Mouse (Mus musculus) frontal cortex, postnatal 10 days (tissue): ENCODE results near the gene Vegfc.

Source experiments
- DNase-seq, 2 experiments: peaks; one replicate each; pipeline ENCODE4 v3.0.0; 2022; ENCODE audit warnings: low spot score in 2 of 2, mixed read lengths in 1 of 2

Gene Vegfc

GRCm38 (mm10) chr8:54185927-54186326, 108.5 kb downstream of the Vegfc start:
- DNase-seq, result no peak

GRCm38 (mm10) chr8:54216250-54216649, 138.8 kb downstream of the Vegfc start:
- DNase-seq, result no peak

- DNase-seq, result no peak
Observed at GRCm38 (mm10) chr8:54228801-54229204, 151.4 kb downstream of the Vegfc start.

GRCm38 (mm10) chr8:54230638-54231037, 153.2 kb downstream of the Vegfc start:
- no peak for DNase-seq

- no peak for DNase-seq
Observed at GRCm38 (mm10) chr8:54233316-54233715, 155.9 kb downstream of the Vegfc start.
